Mouse (Mus musculus) lung, postnatal 10 days (tissue): ENCODE measurements around the gene Nfasc.
A peak's percentile ranks its signal among the peaks of the same experiment; 100 is the strongest.

ENCODE experiments used
- DNase-seq: peaks from one replicate; pipeline ENCODE4 v3.0.0; 2021

Nfasc gene

DNA sequence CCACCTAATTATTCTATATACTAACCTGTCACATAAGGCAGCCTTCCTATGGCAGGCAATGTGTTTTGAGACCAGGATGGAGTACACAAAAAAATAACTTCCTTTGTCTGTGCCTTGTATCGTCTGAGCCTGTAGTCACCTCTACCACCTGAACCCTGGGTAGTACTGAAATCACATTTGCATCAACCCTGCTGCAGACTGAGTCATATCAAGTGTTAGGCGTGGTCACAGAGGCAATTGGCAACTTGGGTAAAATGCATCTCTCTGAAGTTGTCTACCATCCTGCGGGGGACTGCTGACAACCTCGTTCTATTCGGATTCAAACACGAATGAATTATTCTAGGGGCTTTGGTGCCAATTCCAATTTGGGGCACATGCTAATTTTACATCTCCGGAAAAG lies 161.5 kb downstream of the Nfasc start:
- no peak for DNase-seq

DNA sequence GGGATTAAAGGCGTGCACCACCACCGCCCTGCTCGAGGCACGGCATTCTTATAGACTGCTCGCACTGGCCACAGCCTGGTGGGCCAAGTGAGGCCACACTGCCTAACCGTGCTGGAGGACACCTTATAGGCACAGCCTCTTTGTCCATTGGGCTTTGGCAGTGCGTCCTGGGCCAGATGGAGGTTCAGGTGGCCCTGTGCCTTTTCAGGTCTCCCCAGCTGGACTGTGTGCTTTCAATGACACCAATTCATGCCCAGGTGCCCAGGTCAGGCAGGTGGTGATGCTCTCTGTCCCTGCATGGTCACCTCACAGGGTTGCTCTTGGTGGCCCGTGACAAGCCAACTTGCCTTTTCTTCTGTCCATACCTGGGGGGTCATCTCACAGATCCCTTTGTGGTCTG lies 164.8 kb downstream of the Nfasc start:
- DNase-seq, result no peak

DNA sequence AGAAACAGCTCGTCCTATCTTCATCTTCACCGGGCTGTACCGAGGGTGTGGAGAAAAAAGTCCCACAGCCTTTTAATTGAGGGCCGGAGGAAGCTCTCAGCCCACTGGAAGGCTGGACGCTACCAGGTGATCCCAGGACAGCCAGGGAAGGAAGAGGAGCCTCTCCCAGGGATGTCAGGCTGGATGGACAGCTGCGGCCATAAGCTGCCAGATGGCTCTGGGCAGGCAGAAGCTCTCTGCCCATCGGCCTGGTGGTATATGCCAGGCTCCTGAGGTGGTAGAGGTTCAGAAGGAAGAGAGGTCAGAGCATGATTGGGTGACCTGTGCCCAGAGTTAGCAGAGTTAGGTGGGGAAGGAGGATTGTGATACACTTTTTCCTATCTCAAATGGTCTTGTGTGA lies 168.7 kb downstream of the Nfasc start:
- no peak for DNase-seq

DNA sequence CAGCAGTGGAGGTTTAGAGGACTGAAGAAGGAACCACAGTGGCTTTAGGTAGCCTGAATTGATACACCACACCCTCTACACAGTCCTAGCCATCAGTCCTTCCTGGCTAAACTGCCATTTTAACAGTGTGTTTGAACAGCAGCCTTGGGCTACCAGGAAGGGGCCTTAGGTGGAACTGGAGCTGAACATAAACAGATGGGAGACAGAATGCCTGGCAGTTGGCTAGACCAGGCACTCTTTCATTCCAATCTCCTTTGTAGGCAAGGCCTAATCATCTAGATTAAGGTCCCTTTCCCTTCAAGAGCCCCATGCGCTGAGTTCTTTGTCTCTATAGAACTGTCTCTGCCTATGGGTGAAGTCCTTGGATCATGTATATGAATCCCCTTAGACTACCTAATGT lies 170.0 kb downstream of the Nfasc start:
- no peak for DNase-seq

DNA sequence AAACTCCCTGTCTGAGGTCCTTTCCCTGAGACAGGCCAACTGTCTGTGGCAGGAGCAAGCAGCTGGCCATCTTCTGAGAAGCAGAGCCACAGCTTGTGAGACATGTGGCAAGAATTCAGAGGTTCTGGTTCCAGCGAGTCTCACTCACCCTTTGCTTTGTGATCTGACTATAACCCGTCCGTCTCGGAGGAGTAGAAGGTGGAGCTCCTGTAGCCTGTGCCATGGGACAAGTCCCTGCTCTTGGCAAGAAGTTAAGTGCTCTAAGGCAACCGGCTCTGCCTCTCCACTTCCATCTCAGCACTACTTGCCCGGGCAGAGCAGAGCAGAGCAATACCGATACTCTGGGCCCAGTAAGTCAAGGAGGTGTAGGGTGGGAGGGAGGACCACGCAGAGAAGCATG lies 170.7 kb downstream of the Nfasc start:
- DNase-seq, result no peak

DNA sequence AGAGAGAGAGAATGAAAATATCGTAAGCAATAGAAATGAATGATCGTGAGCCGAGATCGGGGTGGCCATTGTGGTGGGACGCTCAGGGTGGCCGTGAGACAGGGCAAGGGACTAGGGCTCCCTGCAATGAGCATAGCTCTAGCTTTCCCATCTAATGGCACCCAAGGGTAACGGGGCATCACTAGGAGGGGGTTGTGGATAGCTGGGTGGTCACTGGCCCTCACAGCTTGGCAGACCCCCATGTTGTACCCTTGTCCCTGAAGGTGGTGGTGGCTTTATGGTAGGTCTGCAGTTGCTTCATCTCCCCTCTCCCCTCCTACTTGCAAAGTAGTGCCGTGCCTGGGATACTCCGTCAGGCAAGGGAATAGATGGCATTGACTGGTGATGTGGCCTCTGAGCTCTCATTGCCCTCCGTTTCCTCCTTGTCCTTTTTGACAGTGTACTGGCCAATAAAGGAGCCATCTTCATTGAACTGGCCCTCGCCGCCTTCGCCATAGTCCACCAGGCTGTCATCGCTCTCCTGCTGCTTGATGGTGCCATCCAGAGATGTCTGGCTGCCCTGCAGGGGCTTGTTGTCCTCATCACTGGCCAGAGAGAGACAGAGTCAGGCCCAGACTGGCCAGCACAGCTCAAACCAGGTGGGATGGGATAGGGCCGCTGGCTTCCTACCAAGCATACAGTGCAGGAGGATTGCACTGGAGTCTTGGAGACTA lies 171.4 kb downstream of the Nfasc start:
- DNase-seq, result no peak

GRCm38 (mm10) chr1:132569516-132569915 lies 172.1 kb downstream of the Nfasc start:
- DNase-seq, result no peak

GRCm38 (mm10) chr1:132567336-132568125 lies 174.1 kb downstream of the Nfasc start:
- DNase-seq, result no peak

GRCm38 (mm10) chr1:132565766-132566165 lies 175.8 kb downstream of the Nfasc start:
- DNase-seq, result no peak

DNA sequence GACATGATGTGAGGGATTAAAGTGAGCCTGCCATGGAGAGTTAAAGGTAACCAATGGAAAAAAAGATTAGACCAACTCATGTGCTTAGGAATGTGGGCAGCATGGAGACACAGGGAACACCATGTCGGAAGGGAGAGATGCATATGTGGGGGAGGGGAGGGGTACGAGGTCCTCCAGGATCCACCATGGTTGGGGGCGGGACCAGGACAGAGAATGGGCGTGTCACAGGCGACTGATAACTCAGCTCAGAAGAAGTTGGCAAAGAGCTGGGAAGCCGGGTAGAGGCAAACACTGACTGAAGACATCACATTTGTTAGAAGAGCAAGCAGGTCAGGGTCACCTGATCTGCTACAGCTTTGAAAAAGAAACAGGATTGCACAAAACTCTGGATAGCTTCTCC lies 176.7 kb downstream of the Nfasc start:
- no peak for DNase-seq

DNA sequence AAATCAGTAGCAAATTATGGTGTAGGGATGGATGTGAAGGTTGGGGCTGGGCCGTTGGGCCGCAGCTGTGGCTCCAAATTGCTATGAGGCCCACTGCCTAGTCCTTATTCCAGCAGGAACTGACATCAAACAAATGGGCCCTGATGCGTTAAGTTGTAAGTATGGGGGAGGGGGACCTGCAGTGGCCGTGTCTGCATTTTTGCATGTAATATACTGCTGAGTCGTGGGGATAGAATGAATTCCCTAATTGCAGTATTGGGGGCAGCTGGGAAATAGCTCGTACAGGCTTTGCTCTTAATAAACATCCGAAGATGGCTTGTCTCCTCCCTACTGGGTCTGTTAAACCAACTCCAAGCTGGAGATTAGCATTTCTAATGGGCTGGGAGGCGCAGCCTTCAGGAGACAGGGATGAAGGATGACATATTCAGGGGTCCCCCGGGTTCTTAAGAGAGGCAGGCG lies 179.2 kb downstream of the Nfasc start:
- no peak for DNase-seq

- peak; percentile 22 for DNase-seq
Measured at GRCm38 (mm10) chr1:132560907-132561700, 180.5 kb downstream of the Nfasc start.

DNA sequence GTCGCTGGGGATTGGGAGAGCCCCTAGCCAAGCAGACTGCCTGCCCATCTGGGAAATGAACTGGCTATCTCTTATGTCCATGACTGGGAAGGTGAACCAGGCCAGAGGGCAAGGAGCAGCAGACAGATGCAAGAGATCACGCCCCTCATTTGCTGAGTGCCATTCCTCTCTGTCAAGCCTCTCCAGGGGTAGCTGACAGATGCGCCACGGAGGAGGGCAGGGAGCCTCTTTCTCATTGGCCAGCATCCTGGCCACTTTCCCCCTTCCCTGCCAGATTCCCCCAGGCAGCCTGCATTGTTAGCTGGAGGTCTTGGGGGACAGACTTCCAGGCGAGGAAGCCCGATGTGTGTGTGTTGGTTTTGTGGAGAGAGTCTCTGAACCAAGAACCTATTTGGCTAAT lies 182.6 kb downstream of the Nfasc start:
- no peak for DNase-seq

GRCm38 (mm10) chr1:132557901-132558631 lies 183.5 kb downstream of the Nfasc start:
- DNase-seq, result peak; percentile 34

DNA sequence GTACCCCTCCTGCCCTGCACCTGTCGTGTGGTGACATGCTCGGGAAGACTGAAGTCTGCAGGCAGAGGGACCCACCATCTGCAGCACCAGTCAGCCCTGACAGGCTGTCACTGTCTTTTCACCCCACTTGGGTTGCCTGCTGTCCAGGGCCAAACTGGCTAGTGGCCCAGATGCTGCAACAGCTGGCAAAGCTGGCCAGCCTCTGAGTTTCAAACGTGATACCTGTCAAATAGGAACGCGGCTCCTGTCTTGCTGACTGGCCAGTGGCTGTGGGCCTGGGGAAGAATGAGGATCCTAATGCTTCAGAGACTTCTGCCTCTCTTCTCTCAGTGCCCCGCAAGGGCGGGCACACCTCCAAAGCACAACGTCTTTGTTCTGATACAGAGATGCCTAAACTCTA lies 197.8 kb downstream of the Nfasc start:
- no peak for DNase-seq

- no peak for DNase-seq
Measured at GRCm38 (mm10) chr1:132542762-132543306, 198.8 kb downstream of the Nfasc start, which contains the start of gene Cntn2. Gene Cntn2, minus strand, starts transcription at chr1:132543256.

GRCm38 (mm10) chr1:132541824-132542599 lies 199.6 kb downstream of the Nfasc start:
- no peak for DNase-seq

- peak; percentile 32 for DNase-seq
Measured at GRCm38 (mm10) chr1:132541171-132541823, 200.3 kb downstream of the Nfasc start.

- DNase-seq, result no peak
Measured at GRCm38 (mm10) chr1:132540701-132541100, 200.9 kb downstream of the Nfasc start.

- no peak for DNase-seq
Measured at GRCm38 (mm10) chr1:132537736-132538135, 203.9 kb downstream of the Nfasc start.

DNA sequence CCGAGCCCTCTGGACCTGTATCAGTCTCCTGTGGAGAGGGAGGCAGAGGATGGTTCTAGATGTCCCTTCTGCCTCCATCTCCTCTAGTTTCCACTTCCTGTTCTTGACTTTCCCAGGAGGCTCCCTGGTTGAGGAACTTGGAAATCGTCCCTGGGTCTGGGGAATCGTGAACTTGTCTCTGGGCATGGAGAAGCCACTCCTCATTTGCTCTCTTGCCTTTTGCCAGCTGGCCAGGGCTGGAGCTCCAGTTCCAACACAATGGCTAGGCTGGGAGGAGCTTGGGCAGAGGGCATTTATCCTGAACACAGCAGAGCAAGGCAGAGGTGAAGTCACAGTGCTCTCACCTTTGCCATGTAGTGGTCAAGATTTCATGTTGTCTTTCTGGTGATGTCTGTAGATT lies 205.2 kb downstream of the Nfasc start:
- DNase-seq, result no peak
